Mouse (Mus musculus): ENCODE measurements around the gene Treml4.

Treml4 gene

DNA sequence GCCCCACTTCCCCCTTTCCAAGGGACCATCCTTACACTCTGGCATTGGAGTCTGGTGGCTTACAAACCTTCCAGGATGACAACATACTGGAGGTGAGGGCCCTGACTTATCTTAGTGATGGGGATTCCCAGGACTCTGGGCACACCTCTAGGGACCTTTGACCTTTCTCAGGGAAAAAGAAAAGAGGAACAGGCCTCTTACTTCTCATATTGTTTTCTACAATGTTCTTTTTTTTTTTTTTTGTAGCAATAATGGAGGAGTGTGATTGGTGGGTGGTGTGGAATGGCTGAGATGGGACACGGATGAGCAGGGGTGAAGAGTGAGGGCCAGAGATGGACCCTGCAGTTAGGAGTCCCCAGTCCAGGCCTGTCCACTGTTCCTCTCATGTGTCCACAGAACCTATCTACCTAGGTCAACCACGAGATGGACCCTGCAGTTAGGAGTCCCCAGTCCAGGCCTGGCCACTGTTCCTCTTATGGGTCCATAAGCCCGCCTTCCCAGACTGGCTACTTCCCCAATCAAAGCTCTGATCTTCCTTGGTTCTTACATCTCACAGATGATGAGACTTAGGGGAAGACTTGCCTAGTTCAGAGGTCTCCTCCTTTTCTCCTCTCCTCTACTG, at the start of gene Treml4:
Treml4 (plus strand) TSS at position 555 of the 622 bp plus-strand sequence.
- DNase-seq, result no peak

DNA sequence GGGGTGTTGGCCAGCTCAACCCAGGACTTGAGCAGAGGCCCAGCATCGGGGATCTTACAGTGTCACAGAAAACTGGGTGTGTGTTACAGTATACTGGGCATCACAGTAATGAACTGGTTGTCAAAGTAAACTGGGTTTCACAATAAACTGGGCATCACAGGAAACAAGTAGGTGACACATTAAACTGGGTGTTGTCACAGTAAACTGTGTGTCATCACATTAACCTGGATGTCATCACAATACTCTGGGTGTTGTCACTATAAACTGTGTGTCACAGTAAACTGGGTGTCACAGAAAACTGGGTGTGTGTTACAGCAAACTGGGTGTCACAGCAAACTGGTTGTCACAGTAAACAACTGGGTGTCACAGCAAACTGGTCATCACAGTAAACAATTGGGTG, 48.7 kb upstream of the Treml4 start:
- DNase-seq, result no peak

DNA sequence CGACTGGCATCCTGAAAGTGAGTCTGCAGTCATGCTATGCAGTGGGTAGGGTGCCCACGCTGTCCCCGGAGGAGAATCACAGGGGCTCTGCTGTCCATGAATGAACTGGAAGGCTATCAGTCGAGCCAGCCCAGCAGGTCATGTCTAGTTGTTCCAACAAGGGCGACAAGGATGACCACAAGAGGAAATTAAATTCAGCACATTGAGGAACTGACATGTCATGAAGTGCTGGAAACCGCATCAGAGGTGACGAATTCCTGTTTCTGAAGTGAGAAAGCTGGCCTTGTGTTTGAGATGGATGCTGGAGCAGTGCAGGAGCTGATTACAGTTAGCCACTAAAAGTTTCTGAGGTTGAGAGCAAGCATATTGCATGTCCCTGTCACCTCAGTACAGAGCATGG, 33.4 kb upstream of the Treml4 start:
- no peak for DNase-seq

DNA sequence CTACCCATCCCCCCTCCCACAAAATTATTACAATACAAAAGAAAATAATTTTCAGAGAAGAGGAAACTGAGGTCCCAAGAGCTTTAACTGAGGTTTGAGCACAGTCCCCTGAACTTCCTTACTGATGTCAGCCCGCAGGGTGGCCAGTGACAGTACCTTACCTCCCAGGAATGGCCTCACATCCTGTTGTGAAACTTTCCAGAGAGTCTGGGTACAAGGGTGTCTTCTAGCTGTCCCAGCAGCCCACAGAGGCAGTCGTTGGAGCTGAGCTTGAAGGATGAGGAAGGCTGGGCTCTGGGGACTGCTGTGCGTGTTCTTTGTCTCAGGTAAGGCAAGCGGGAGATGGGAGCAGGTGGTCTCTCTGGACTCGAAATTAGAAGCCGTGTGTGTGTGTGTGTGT, 31.6 kb upstream of the Treml4 start, which contains the start of gene Trem1:
Trem1 (plus strand) TSS at position 251 of the 400 bp plus-strand sequence.
- no peak for DNase-seq

DNA sequence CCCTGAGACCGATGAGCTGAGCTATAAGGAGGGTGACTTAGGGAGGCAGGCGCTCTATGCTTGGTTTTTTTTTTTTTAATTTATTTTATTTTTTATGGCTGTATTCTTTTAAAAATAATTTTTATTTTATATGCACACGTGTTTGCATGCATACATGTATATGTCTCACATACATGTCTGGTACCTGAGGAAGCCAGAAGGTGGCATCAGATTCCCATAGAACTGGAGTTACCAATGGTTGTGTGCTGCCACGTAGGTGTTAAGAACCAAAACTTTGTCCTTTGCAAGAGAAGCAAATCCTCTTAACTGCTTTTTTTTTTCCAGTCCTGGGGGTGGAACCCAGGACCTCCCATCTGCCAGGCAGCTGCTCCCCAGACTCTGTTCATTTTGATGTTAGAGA, 30.3 kb upstream of the Treml4 start:
- no peak for DNase-seq

DNA sequence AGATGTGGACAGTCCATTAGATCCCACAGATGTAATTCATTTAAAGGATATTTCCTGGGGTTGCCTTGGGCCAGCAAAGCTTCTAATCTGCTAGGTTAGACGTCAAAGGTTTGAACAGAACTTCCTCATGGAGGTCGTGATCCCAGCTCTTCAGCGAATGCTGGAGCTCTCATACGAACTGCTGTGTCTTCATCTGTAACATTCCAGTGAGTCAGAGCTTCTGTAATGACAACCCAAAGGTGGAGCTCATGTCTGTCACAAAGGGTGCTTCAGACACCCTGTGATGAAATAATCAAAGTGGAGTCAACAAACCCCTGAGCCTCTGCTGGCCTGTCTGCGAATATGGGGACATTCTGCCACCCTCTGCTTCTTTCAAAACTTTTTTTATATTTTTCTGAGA, 29.5 kb upstream of the Treml4 start:
- no peak for DNase-seq

DNA sequence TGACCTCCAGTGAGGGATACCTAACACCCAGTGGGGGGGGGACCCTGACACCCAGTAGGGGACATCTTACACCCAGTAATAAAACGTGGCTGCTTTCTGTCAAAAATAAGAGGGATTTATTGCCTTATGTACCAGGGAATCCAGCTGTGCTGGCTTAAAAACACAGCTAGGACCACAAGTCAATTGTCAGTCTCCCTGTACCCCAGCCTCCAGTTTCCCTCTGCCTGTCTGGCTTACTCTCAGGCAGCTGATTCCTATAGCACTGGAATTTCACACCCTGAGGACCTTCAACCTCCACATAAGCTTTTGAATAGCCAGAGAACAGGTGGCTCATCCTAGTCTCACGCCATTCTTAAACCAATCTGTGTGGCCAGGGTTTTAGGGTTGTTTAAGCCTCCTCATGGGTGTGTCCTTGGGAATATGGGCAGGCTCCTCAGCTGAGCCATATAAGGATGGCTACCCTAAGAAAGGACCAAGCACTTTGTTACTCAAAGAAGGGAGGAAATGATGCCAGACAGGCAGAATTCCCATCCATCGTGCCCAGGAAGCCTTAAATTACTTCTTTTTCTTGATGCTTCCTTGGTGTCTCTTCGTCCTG, 28.2 kb upstream of the Treml4 start:
- DNase-seq, result no peak

DNA sequence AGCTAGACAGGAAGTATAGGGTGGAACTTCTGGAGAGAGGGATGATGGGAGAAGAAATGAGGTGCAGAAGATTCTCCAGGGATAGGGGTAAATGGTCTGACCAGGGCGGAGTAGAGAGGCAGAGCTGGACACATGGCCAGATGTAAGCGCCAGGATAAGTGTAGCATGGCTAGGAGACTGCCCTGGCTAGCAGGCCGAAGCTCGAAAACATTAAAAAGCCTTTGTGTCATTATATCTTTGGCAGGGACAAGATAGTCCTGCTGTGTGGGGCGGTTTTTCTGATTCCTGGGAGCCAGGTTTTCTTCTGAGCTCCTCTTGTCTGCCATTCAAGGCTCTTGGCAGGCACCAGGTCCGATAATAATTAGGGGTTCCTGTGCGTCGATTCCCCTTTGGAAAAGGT, 26.5 kb upstream of the Treml4 start:
- DNase-seq, result no peak

DNA sequence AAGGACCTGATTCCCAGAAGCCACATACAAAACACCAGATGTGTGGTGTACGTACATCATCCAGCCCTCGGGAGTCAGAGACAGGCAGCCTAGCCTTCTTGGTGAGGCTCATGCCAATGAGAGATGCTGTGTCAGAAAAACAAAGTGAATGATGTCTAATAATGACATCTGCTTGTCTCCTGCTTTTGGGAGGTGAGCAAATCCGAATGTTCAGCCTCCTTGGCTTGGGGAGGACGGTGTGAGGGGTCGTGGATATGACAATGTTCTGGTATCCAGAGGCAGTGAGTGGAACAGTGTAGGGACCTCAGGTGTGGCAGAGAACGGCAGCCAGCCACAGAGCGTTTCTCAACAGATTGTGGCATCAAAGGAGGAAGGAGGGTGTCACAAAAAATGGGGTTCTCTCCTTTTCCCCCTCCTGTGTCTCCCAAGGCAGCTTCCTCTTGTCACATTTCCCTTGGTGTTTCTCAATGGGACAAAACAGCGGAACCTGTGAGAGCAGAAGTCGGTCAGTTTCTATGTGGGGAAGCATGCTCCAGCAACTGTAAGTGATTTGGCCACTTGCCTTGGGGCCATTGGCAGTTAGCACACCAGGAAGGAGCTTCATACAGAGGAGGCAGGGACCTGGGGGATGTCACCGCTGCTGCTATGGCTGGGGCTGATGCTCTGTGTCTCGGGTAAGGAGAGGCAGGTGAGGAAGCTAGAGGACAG, 16.7 kb upstream of the Treml4 start, which contains the start of gene Trem3:
Trem3 (plus strand) TSS at position 557 of the 708 bp plus-strand sequence.
- DNase-seq, result no peak

DNA sequence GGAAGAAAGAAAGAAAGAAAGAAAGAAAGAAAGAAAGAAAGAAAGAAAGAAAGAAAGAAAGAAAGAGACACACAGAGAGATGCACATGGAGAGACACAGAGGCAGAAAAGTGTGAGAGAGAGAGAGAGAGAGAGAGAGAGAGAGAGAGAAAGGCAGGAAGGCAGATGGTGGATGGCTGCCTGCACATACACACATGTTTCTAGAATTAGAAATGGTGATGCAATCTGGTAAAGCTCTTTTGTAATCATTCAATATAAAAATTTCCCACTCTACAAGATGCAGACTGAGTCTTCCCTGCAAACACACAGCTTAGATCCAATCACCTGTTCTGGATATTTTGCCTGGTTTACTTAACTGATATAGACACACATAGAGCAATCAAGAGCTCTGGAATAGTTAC, 15.1 kb upstream of the Treml4 start:
- DNase-seq, result no peak

DNA sequence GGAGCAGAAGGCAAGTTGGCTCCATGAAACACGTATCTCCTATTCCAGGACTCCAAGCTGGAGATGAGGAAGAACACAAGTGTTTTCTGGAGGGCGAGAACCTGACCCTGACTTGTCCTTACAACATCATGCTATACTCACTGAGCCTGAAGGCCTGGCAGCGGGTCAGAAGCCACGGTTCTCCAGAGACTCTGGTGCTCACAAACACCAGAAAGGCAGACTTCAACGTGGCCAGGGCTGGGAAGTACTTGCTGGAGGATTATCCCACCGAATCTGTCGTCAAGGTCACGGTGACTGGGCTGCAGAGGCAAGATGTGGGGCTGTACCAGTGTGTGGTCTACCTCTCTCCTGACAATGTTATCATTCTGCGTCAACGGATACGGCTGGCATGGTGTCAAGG, 14.6 kb upstream of the Treml4 start:
- DNase-seq, result no peak

DNA sequence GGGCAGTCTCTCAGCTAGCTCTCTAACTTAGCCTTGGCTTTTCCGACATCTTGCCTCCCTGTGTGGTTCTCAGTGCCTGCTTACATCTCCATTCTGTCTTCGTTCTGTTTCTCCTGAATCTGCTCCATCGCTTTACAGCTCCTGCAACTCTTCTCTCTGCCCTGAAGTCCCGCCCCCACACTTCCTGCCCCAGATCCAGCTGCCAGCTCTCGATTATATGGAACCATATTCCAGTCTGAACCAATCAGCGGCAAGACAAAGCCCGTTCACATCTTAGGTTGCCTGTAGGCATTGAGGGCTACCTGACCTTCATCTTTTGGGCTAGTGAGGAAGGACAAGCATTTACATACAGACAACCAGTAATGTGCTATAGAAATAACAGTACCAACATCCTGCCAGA, 13.5 kb upstream of the Treml4 start:
- DNase-seq, result no peak

DNA sequence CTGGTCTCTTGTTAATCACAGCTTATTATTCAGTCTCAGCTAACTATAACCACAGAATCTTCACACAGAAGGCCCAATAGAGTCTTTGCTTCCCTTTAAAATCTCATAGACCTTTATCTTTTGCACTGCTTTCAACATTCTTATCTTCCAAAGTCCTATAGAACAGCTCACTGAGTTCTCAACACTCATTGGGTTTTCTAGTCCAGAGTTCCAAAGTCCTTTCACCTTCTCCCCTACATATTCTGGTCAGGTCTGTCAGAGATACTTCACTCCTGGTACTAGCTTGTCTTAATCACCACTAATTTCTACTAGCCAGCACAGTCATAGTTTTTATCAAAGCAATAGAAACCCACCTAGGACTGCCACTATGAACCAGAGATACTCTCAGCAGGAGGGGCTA, 7.5 kb upstream of the Treml4 start:
- no peak for DNase-seq

DNA sequence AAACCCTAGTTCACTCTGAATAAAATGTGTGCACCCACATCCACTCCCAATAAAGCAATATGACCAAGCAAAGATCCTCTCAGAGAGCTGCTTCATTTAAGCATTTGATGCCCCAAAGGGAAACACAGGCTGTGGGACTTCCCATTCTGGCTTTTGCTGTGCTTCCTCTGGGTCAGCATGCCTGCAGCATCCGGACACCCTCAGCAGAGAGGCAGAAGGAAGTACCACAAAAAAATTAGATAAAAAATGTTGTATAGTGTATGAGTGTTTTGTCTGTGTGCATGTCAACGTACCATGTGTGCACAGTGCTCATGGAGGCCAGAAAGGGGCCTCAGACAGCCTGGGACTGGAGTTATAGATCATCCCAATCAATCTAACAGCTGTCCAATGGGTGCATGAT, 2.2 kb upstream of the Treml4 start:
- no peak for DNase-seq

DNA sequence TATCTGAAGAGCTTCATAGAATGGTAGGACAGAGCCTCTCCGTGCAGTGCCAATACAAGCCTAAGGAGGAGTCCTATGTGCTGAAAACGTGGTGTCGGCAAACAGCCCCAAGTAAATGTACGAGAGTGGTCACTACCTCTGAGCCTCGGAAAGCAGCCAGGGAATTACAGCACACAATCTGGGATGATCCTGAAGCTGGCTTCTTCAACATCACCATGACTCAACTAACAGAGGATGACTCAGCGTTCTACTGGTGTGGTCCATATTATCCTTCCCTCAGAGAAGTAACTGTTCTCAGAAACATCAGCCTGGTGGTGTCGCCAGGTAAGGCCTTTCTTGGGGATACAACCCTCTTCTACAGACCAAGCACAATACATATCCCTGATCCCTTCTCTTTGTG, 567 bp downstream of the Treml4 start:
- no peak for DNase-seq

DNA sequence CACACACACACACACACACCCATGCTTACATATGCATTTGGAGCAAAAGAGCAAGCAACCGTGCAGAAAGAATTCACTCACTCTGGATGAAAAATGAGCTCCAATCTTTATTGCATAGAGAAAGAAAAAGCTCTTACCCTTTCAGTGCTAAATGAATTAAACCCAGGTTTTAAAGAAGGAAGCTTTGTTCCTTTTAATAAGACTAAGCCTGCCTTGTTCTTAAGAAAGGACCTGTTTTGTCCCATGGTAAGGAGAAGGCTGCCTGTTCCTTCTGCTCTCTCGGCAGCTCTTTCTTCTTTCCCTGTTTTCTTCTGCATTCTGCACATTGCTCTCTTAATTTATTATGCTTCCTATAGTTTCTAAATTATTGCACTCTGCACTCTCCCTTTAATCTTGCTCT, 2.0 kb downstream of the Treml4 start:
- DNase-seq, result no peak

DNA sequence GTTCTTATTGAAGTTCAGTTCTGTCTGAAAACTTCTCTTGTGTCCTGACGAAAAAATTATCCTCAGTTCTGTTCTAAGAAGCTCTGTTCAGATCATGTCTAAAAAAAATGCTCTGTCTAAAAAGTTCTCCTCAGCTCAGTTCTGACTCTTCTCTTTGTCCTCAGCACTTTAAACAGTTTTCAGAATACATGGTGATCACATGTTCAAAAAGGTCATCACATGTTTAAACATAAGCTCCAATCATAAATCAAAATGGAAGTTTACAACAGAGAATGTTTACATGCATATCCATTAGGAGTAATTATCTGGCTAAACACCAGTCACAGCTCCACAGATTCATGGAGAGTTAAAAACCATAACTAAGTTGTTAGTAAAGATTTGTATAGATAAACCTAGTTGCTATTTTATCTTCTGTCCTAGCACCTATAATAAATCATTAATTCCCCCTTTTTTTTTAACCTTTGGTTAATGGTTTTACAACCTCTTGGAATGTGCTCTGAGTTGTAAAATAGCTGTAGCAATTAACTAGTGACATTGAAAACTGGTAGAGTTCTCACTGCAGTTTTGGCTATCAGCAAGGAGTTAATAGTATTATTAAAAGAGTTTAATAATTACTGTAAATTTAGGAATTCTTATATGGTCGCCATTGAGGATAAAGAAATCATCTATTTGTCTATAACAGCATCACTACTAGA, 2.7 kb downstream of the Treml4 start:
- no peak for DNase-seq

DNA sequence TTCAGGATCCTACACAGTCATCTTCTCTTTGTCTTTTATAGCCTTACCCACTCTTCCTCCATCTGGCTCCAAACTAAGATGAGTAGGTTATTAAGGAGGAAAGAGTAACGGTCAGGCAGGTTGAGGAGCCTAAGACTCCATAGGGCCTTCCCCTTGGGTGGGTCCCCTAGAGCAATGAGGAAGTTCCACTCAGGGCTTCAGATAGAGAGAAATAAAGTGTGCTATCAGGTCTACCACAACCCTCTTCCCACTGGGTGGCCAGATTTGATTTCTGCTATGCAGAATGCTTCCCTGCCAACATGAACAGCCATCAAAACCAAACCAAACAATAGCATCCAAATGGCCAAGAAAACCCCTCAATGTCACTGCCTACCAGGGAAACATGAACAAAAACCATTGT, 3.5 kb downstream of the Treml4 start:
- DNase-seq, result no peak

DNA sequence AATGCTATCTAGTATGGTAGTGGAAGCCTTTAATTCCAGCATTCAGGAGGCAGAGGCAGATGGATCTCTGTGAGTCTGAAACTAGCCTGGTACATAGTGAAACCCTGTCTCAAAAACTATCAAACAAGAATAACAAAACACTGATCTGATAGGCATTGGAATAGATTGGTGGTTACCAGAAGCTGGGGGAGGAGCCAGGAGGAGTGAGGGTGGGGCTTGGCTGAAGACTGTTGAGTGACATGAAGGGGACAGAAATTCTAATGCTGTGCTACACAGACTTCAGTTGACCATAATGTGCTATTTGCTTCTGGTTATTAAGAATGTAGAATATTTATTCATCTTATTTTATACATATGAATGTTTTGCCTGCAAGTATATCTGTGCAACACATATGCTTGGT, 4.2 kb downstream of the Treml4 start:
- no peak for DNase-seq

DNA sequence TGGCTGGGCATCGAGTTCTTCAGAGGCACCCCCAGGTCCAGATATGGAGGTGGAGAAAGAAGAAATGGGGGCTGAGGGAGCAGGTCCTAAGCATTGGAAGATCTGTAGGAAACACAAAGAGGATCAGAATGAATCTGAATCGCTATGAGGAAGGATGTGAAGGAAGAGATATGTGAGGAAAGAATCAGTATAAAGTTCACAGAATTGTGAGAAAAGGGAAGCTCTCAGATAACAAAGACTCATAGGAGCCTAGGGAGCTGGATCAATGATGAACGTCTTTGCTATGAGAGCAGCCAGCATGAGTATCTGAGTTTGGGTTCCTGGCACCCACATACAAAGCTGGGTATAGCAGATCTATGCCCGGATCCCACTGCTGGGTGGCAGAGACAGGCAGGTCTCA, 5.7 kb downstream of the Treml4 start:
- DNase-seq, result no peak

DNA sequence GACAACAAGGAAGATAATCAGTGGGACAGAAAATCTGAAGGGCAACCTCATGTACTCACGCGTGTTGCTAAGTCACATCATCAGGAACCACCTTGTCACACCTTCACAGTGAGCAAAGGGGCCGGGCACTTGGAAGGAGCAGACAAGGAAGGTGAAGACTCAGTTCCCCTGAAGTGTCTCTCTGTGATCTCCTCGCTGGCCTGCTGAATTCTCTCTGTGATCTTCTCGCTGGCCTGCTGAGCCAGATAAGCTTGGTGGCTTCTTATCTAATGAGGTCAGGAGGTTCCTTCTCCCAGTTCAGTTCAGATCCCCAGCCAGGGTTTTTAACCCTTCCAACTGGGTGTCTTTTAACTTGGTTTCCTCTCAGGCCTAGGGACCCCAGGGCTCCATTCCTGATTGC, 8.1 kb downstream of the Treml4 start:
- DNase-seq, result no peak

DNA sequence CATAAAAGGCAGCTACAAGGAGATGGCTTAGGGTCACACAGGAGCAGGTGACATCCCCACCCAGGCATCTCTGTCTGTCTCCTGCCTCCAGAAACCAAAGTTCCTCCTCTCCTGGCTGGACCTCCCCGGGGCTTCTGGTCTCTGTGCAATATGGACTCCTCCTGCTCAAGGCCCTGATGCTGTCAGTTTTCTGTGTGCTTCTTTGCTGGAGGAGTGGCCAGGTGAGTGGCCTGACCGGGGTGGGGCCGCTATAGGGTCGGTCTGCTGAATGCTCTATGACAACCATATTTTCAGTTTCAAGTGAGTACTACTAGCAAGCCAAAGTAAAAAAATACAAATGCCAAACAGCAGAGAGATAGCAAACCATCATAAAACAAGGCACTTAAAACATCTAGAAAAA, 8.5 kb downstream of the Treml4 start:
- DNase-seq, result no peak

DNA sequence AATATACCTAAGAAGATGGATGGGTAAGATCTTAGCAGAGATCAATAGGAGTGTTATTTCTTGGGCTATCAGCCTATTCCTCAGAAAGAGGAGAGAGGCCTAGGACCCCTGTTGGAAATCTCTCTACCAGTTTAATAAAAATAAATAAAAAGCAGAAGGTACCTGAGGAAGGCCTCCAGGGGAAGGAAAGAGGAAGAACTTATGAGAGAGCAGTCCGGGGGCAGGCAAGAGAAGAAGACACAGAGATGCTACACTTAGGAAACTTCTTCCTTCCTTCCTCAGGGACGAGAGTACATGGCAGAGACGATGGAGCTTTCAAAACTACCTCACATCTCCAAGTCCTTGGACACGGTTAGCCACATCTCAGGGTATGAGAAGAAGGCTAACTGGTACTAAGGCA, 10.0 kb downstream of the Treml4 start:
- DNase-seq, result no peak

DNA sequence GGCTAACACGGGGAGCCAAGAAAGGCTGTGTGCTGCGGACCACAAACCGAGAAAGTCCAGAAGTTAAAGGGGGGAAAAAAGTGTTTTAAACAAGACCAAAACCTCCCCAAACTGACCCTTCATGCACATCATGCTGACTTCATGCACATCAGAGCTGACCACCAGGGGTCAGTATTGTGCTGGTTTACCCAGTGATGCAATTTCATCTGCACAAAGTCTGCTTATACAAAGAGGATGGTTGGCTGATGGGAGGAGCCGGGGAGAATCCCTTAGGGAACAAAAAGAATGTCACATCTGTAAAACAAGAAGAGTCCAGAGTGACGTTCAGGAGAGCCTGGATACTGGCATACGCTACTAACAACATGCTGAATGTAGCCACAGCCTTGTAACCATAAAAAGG, 10.8 kb downstream of the Treml4 start:
- peak; percentile 83 to 87 for DNase-seq
